Mouse (Mus musculus) embryonic facial prominence, embryonic 12.5 days (tissue): ENCODE measurements around the gene Radil. TPM values are rescaled to one million over a fixed set of nuclear protein-coding genes. Genes with fewer than 3 reads are reported as not detected.
A peak's percentile ranks its signal among the peaks of the same experiment; 100 is the strongest.

ENCODE experiments used
- ATAC-seq: fragments of 200-750 bp; cut with Nextera tagmentation; 2 replicates; pipeline ENCODE4 v1.8.0; 2017; ENCODE audit not compliant: insufficient number of reproducible peaks, insufficient read depth, low FRiP score, low TSS enrichment
- H3K27ac ChIP-seq: fragments of 300-500 bp; sonication (generic); 2 replicates; pipeline ENCODE4 v1.5.1; 2016; ENCODE audit warnings: mild to moderate bottlenecking
- H3K27me3 ChIP-seq: fragments of 300-500 bp; sonication (generic); 2 replicates; pipeline ENCODE4 v1.6.1; 2016; ENCODE audit warnings: mild to moderate bottlenecking, moderate library complexity
- H3K36me3 ChIP-seq: fragments of 300-500 bp; sonication (generic); 2 replicates; pipeline ENCODE4 v1.6.1; 2016; ENCODE audit warnings: mild to moderate bottlenecking
- H3K4me1 ChIP-seq: fragments of 300-500 bp; sonication (generic); 2 replicates; pipeline ENCODE4 v1.6.1; 2016
- H3K4me2 ChIP-seq: fragments of 300-500 bp; sonication (generic); replicated peaks from 2 replicates; pipeline ENCODE4 v1.6.1; 2016; ENCODE audit warnings: mild to moderate bottlenecking, moderate library complexity
- H3K4me3 ChIP-seq: fragments of 300-500 bp; sonication (generic); 2 replicates; pipeline ENCODE4 v1.5.1; 2016; ENCODE audit warnings: mild to moderate bottlenecking
- H3K9ac ChIP-seq: fragments of 300-500 bp; sonication (generic); 2 replicates; pipeline ENCODE4 v1.6.1; 2016; ENCODE audit warnings: mild to moderate bottlenecking, moderate library complexity
- H3K9me3 ChIP-seq: fragments of 300-500 bp; sonication (generic); 2 replicates; pipeline ENCODE4 v1.6.1; 2016; ENCODE audit warnings: mild to moderate bottlenecking, moderate library complexity
- WGBS: fragments of 180-500 bp; shearing (Covaris S2); methylation state at CpG from one replicate; pipeline ENCODE4 v1.1.7; 2016; 5-methylcytosine and 5-hydroxymethylcytosine counted together
- polyA plus RNA-seq: library from polyadenylated mRNA; unstranded; fragments of >200 nt; fragmentation: Nextera tagmentation; extraction: Ambion mirVana; gene quantifications from 2 replicates; pipeline ENCODE4 v1.2.1, GENCODE M21; 2016

The Radil gene
- polyA plus RNA-seq, 1 experiment from 2014 or later, result 6.9 TPM

GRCm38 (mm10) chr5:142475669-142476068, 75.2 kb downstream of the Radil start:
- Histone ChIP-seq H3K4me1 (peaks cover 12% of the 10 kb centered on the region; the same call in 1 of the 2 replicates), H3K4me2 (no peak overlapping the region), H3K27ac (no peak overlapping the region), H3K36me3 (peaks cover 11% of the 10 kb centered on the region), H3K27me3 (no peaks in the 10 kb centered on the region), H3K9me3 (no peaks in the 10 kb centered on the region), H3K4me3 (no peak overlapping the region), H3K9ac (no peak overlapping the region)
- no peak for ATAC-seq
- WGBS, result 81% methylated on average over 7 of the region's 7 CpGs

- no peak overlapping the region for H3K4me3 ChIP-seq
- no peaks in the 10 kb centered on the region for H3K27me3 ChIP-seq
- no peak overlapping the region; the same call in 1 of the 2 replicates for H3K27ac ChIP-seq
- H3K9me3 ChIP-seq, result no peaks in the 10 kb centered on the region
- H3K36me3 ChIP-seq, result peaks cover 25% of the 10 kb centered on the region
- no peak overlapping the region for H3K9ac ChIP-seq
- H3K4me2 ChIP-seq, result no peak overlapping the region
- ATAC-seq, result no peak
- 42% methylated on average over 10 of the region's 10 CpGs for WGBS
- no peaks in the 10 kb centered on the region for H3K4me1 ChIP-seq
Measured at GRCm38 (mm10) chr5:142473696-142474095, 77.2 kb downstream of the Radil start.

GRCm38 (mm10) chr5:142469796-142470195, 81.1 kb downstream of the Radil start:
- ATAC-seq, result no peak
- H3K27me3 ChIP-seq, result no peaks in the 10 kb centered on the region
- H3K4me2 ChIP-seq, result no peak overlapping the region
- H3K36me3 ChIP-seq, result peaks cover 35% of the 10 kb centered on the region
- H3K9ac ChIP-seq, result no peak overlapping the region
- no peaks in the 10 kb centered on the region for H3K9me3 ChIP-seq
- H3K4me3 ChIP-seq, result no peak overlapping the region
- 91% methylated on average over 11 of the region's 11 CpGs for WGBS
- 0 out of 2 replicates have a peak, but pooled peaks cover 2% of the 10 kb centered on the region for H3K4me1 ChIP-seq
- no peak overlapping the region for H3K27ac ChIP-seq

- peaks cover 35% of the 10 kb centered on the region for H3K36me3 ChIP-seq
Measured at GRCm38 (mm10) chr5:142468375-142468774, 82.5 kb downstream of the Radil start.

GRCm38 (mm10) chr5:142463461-142464454, 87.1 kb downstream of the Radil start, which contains the start of gene Ap5z1:
Gene Ap5z1, plus strand, starts transcription at chr5:142463944.
- WGBS, result 2% methylated on average over 60 of the region's 60 CpGs
- Histone ChIP-seq H3K27ac (peak within 1 kb of the TSS; percentile 80), H3K36me3 (peaks cover 12% of the 10 kb centered on the region), H3K4me3 (peak within 1 kb of the TSS; percentile 87), H3K4me1 (peaks cover 8% of the 10 kb centered on the region; the same call in 1 of the 2 replicates), H3K9ac (peak within 1 kb of the TSS; percentile 83), H3K4me2 (peak within 1 kb of the TSS; percentile 90), H3K27me3 (no peaks in the 10 kb centered on the region), H3K9me3 (no peaks in the 10 kb centered on the region)
- ATAC-seq, result peak; percentile 77

More at GRCm38 (mm10) chr5:142468375-142468774, 82.5 kb downstream of the Radil start:
- Histone ChIP-seq H3K4me1 (peaks cover 8% of the 10 kb centered on the region; the same call in 1 of the 2 replicates), H3K9ac (no peak overlapping the region), H3K27ac (no peak overlapping the region), H3K4me2 (no peak overlapping the region), H3K4me3 (no peak overlapping the region), H3K27me3 (no peaks in the 10 kb centered on the region), H3K9me3 (no peaks in the 10 kb centered on the region)
- ATAC-seq, result no peak
- 90% methylated on average over 13 of the region's 13 CpGs for WGBS

GRCm38 (mm10) chr5:142463011-142463410, 87.9 kb downstream of the Radil start:
- Histone ChIP-seq H3K4me2 (peak overlapping the region; percentile 90), H3K4me1 (peaks cover 8% of the 10 kb centered on the region; the same call in 1 of the 2 replicates), H3K9me3 (no peaks in the 10 kb centered on the region), H3K36me3 (peaks cover 13% of the 10 kb centered on the region), H3K27ac (peak overlapping the region; percentile 80), H3K27me3 (no peaks in the 10 kb centered on the region), H3K9ac (peak overlapping the region; percentile 37), H3K4me3 (peak overlapping the region; percentile 87)
- no peak for ATAC-seq
- 85% methylated on average over 6 of the region's 6 CpGs for WGBS

- Histone ChIP-seq H3K27ac (no peak overlapping the region), H3K27me3 (no peaks in the 10 kb centered on the region), H3K9ac (no peak overlapping the region), H3K4me2 (no peak overlapping the region), H3K4me1 (peaks cover 8% of the 10 kb centered on the region; the same call in 1 of the 2 replicates), H3K4me3 (no peak overlapping the region), H3K36me3 (peaks cover 14% of the 10 kb centered on the region), H3K9me3 (no peaks in the 10 kb centered on the region)
- WGBS, result 91% methylated on average over 2 of the region's 2 CpGs
- no peak for ATAC-seq
Measured at GRCm38 (mm10) chr5:142462641-142462948, 88.3 kb downstream of the Radil start.

- no peak overlapping the region for H3K27ac ChIP-seq
- peaks cover 18% of the 10 kb centered on the region for H3K36me3 ChIP-seq
- H3K9ac ChIP-seq, result no peak overlapping the region
- H3K4me3 ChIP-seq, result no peak overlapping the region
- ATAC-seq, result no peak
- H3K9me3 ChIP-seq, result no peaks in the 10 kb centered on the region
- H3K27me3 ChIP-seq, result no peaks in the 10 kb centered on the region
- H3K4me2 ChIP-seq, result no peak overlapping the region
- H3K4me1 ChIP-seq, result peaks cover 8% of the 10 kb centered on the region; the same call in 1 of the 2 replicates
- 93% methylated on average over 7 of the region's 7 CpGs for WGBS
Measured at GRCm38 (mm10) chr5:142461942-142462640, 88.8 kb downstream of the Radil start.

GRCm38 (mm10) chr5:142459834-142460233, 91.1 kb downstream of the Radil start:
- H3K4me1 ChIP-seq, result peaks cover 6% of the 10 kb centered on the region; the same call in 1 of the 2 replicates
- H3K27ac ChIP-seq, result no peak overlapping the region
- no peak overlapping the region for H3K4me2 ChIP-seq
- no peak overlapping the region for H3K9ac ChIP-seq
- ATAC-seq, result no peak
- H3K4me3 ChIP-seq, result no peak overlapping the region
- H3K9me3 ChIP-seq, result no peaks in the 10 kb centered on the region
- WGBS, result 74% methylated on average over 5 of the region's 5 CpGs
- peaks cover 39% of the 10 kb centered on the region for H3K36me3 ChIP-seq
- H3K27me3 ChIP-seq, result no peaks in the 10 kb centered on the region

GRCm38 (mm10) chr5:142458791-142459557, 91.9 kb downstream of the Radil start:
- H3K4me3 ChIP-seq, result no peak overlapping the region
- no peak overlapping the region for H3K9ac ChIP-seq
- H3K4me1 ChIP-seq, result no peaks in the 10 kb centered on the region
- peaks cover 46% of the 10 kb centered on the region for H3K36me3 ChIP-seq
- no peak overlapping the region for H3K4me2 ChIP-seq
- no peaks in the 10 kb centered on the region for H3K27me3 ChIP-seq
- WGBS, result 81% methylated on average over 17 of the region's 17 CpGs
- ATAC-seq, result no peak
- H3K27ac ChIP-seq, result no peak overlapping the region
- H3K9me3 ChIP-seq, result no peaks in the 10 kb centered on the region

- ATAC-seq, result no peak
- Histone ChIP-seq H3K4me3 (no peak overlapping the region), H3K27me3 (no peaks in the 10 kb centered on the region), H3K4me2 (no peak overlapping the region), H3K4me1 (no peaks in the 10 kb centered on the region), H3K36me3 (peaks cover 63% of the 10 kb centered on the region), H3K9me3 (no peaks in the 10 kb centered on the region), H3K9ac (no peak overlapping the region), H3K27ac (no peak overlapping the region)
- WGBS, result 80% methylated on average over 10 of the region's 10 CpGs
Measured at GRCm38 (mm10) chr5:142457345-142457744, 93.6 kb downstream of the Radil start.
